Mouse (Mus musculus) skeletal muscle tissue, adult 2 months (tissue): Measurements from ENCODE around the gene Olfr1126.
"Not testable (repeated sequence)": the region's sequence is repeated elsewhere in the genome, so short reads cannot be mapped to it uniquely, and the experiment has no call there.

Experiments used
- DNase-seq: peaks from one replicate; pipeline ENCODE4 v3.0.0-alpha.2; 2012; ENCODE audit warnings: low read depth, low spot score

Gene Olfr1126

GRCm38 (mm10) chr2:87453662-87454061, at the start of gene Olfr1126:
Gene Olfr1126 (plus strand): TSS chr2:87453962.
- no peak for DNase-seq

GRCm38 (mm10) chr2:87416335-87416734, 37.4 kb upstream of the Olfr1126 start, which contains the start of gene Olfr1123:
Gene Olfr1123 (plus strand): TSS chr2:87416635.
- no peak for DNase-seq

GRCm38 (mm10) chr2:87429975-87430374, 23.8 kb upstream of the Olfr1126 start, which contains the start of gene Olfr1124:
Gene Olfr1124 (plus strand): TSS chr2:87430275.
- no peak for DNase-seq

GRCm38 (mm10) chr2:87437731-87438130, 16.0 kb upstream of the Olfr1126 start:
- no peak for DNase-seq

GRCm38 (mm10) chr2:87461769-87462168, 8.0 kb downstream of the Olfr1126 start:
- DNase-seq = no peak

- DNase-seq = no peak
These were observed 26.4 kb downstream of the Olfr1126 start for GRCm38 (mm10) chr2:87480207-87480606.

GRCm38 (mm10) chr2:87481158-87481557, 27.4 kb downstream of the Olfr1126 start:
- DNase-seq = no peak

- no peak for DNase-seq
These were observed 28.5 kb downstream of the Olfr1126 start for GRCm38 (mm10) chr2:87482276-87482675.

- DNase-seq = not testable (repeated sequence)
These were observed 43.2 kb downstream of the Olfr1126 start, which contains the start of gene Pramel7 for GRCm38 (mm10) chr2:87496993-87497392. Gene Pramel7 (minus strand): TSS chr2:87497093.

GRCm38 (mm10) chr2:87506265-87506664, 52.5 kb downstream of the Olfr1126 start, which contains the start of gene Pramel6:
Gene Pramel6 (plus strand): TSS chr2:87506565.
- no peak for DNase-seq
